Mouse (Mus musculus) spleen, adult 2 months (tissue): ENCODE results near the gene Lonp2. TPM values are rescaled to one million over a fixed set of nuclear protein-coding genes. Genes with fewer than 3 reads are reported as not detected.

Experiments used
- DNase-seq, 2 experiments: peaks; one replicate each; pipeline versions ENCODE4 v3.0.0 to v3.0.0-alpha.2; 2012 to 2021; ENCODE audit warnings: low spot score in 2 of 2, low read depth in 1 of 2
- H3K27ac ChIP-seq: fragments of 200-500 bp; 2 replicates; pipeline ENCODE4 v1.5.1; 2012; ENCODE audit warnings: low read length, inconsistent platforms; ENCODE audit not compliant: insufficient read depth
- H3K27me3 ChIP-seq: fragments of 200-500 bp; 2 replicates; pipeline ENCODE4 v1.6.1; 2012; ENCODE audit warnings: mild to moderate bottlenecking, moderate library complexity, low read length, inconsistent platforms; ENCODE audit not compliant: control insufficient read depth, insufficient read depth
- H3K36me3 ChIP-seq: fragments of 200-500 bp; 2 replicates; pipeline ENCODE4 v1.6.1; 2012; ENCODE audit warnings: mild to moderate bottlenecking, low read length, inconsistent platforms; ENCODE audit not compliant: control insufficient read depth, insufficient read depth
- H3K4me1 ChIP-seq: fragments of 200-500 bp; 2 replicates; pipeline ENCODE4 v1.6.1; 2011; ENCODE audit warnings: inconsistent platforms; ENCODE audit not compliant: control insufficient read depth, insufficient read depth, insufficient read length
- H3K4me3 ChIP-seq: fragments of 200-500 bp; 2 replicates; pipeline ENCODE4 v1.5.1; 2011; ENCODE audit warnings: mild to moderate bottlenecking, inconsistent platforms; ENCODE audit not compliant: insufficient read depth, insufficient read length; ENCODE audit errors: extremely low read depth
- CTCF ChIP-seq: fragments of 200-500 bp; IDR thresholded peaks from 2 replicates; pipeline ENCODE4 v1.5.1; 2011; ENCODE audit warnings: mild to moderate bottlenecking, inconsistent platforms; ENCODE audit not compliant: insufficient read depth, insufficient read length, insufficient replicate concordance; ENCODE audit errors: extremely low read depth
- POLR2A ChIP-seq: fragments of 200-500 bp; IDR thresholded peaks from 2 replicates; pipeline ENCODE4 v1.6.1; 2011; ENCODE audit warnings: low read depth, low read length, inconsistent platforms
- WGBS: fragments of 180-500 bp; shearing (Covaris S2); methylation state at CpG from one replicate; pipeline ENCODE4 v1.1.7; 2018; 5-methylcytosine and 5-hydroxymethylcytosine counted together
- polyA plus RNA-seq: library from polyadenylated mRNA; depleted of rRNA; stranded (reverse); fragments of >200 nt; gene quantifications from 2 replicates; pipeline ENCODE4 v1.2.3, GENCODE M21; 2012

Gene Lonp2
- polyA plus RNA-seq, 1 experiment: 48.9 TPM

DNA sequence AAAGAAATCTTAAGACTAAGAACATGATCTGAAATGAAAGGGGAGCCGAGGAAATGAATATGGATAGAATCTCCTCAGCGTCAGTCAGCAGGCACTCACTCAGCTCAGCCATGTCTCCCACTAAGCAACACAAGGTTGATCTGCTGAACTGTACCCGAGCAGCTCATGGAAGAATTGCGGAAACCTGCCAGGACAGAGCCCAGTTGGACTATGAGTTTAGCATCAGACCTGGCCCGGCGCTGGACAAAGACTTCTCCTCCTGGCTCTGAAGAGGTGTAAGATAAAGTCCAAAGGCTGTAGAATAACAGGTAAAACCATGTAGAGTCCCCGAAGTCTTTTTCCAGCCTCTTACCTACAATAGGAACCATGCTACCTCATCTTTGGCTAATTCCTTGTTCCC lies 26.2 kb upstream of the Lonp2 start:
- no peak for TF ChIP-seq CTCF
- no peak for TF ChIP-seq POLR2A
- WGBS: 92% methylated on average over 7 of the region's 7 CpGs
- no peaks in the 10 kb centered on the region for H3K4me1 ChIP-seq
- DNase-seq: no peak
- no peaks in the 10 kb centered on the region for H3K27me3 ChIP-seq
- no peaks in the 10 kb centered on the region for H3K36me3 ChIP-seq
- H3K27ac ChIP-seq: no peak overlapping the region
- H3K4me3 ChIP-seq: no peak overlapping the region

- H3K4me1 ChIP-seq: no peaks in the 10 kb centered on the region
- no peaks in the 10 kb centered on the region for H3K36me3 ChIP-seq
- no peak for TF ChIP-seq CTCF
- no peak for TF ChIP-seq POLR2A
- DNase-seq: no peak
- 88% methylated on average over 6 of the region's 6 CpGs for WGBS
- H3K27me3 ChIP-seq: no peaks in the 10 kb centered on the region
- H3K27ac ChIP-seq: no peak overlapping the region
- no peak overlapping the region for H3K4me3 ChIP-seq
These were observed 24.5 kb upstream of the Lonp2 start for GRCm38 (mm10) chr8:86599299-86599698.

- 82% methylated on average over 3 of the region's 3 CpGs for WGBS
- DNase-seq: no peak
- no peak overlapping the region for H3K4me3 ChIP-seq
- H3K27ac ChIP-seq: no peak overlapping the region
- no peak for TF ChIP-seq CTCF
- no peak for TF ChIP-seq POLR2A
- H3K27me3 ChIP-seq: no peaks in the 10 kb centered on the region
- no peaks in the 10 kb centered on the region for H3K4me1 ChIP-seq
- no peaks in the 10 kb centered on the region for H3K36me3 ChIP-seq
These were observed 23.5 kb upstream of the Lonp2 start for GRCm38 (mm10) chr8:86600311-86600710.

- TF ChIP-seq POLR2A (no peak), CTCF (no peak)
- Histone ChIP-seq H3K4me3 (no peak overlapping the region), H3K36me3 (no peaks in the 10 kb centered on the region), H3K27ac (no peak overlapping the region), H3K27me3 (no peaks in the 10 kb centered on the region), H3K4me1 (no peaks in the 10 kb centered on the region)
- no peak for DNase-seq
- 77% methylated on average over 2 of the region's 2 CpGs for WGBS
These were observed 20.7 kb upstream of the Lonp2 start for GRCm38 (mm10) chr8:86603174-86603573.

DNA sequence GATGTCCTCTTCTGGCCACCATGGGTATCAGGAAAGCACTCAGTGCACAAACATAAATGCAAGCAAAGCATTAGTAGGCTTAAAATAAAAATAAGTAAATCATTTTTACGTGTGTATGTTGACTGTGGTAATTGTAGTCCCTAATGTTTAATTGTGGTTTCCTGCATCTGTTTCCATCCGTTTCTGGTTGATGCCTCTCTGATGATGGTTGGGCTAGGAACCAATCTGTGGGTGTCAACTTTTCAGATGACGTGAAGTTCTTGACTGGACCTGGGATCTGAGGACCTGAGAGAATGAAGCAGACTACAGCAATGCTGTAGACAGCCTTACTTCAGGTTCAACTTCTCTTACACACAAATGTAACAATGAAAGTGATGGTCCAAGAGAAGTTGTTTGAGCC lies 19.2 kb upstream of the Lonp2 start:
- Histone ChIP-seq H3K27me3 (no peaks in the 10 kb centered on the region), H3K27ac (no peak overlapping the region), H3K4me1 (no peaks in the 10 kb centered on the region), H3K4me3 (no peak overlapping the region), H3K36me3 (no peaks in the 10 kb centered on the region)
- no peak for DNase-seq
- whole genome bisulfite sequencing: 9% methylated on average over 3 of the region's 3 CpGs
- TF ChIP-seq CTCF: no peak
- no peak for TF ChIP-seq POLR2A

DNA sequence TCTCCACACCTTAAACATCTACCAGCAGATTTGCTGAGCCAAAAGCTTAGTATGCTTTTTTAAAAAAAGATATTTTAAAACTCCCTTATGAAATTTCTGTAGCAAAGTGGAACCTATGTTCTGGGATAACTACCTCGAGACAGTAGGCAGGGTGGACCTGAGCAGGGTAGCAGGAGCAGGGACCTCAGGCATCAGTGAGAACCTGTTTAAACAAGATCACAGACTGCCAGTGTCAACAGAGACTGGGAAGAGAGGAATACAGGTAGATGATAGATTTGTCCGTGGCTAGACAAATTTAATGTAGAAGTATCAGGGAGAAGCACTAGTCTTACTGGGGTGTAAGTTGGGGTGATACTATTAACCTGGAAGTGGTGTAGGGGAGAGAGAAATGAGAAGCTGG lies 10.0 kb upstream of the Lonp2 start:
- Histone ChIP-seq H3K36me3 (no peaks in the 10 kb centered on the region), H3K4me1 (peaks cover 5% of the 10 kb centered on the region; the same call in 1 of the 2 replicates), H3K27ac (no peak overlapping the region), H3K4me3 (no peak overlapping the region), H3K27me3 (no peaks in the 10 kb centered on the region)
- 85% methylated on average over 2 of the region's 2 CpGs for WGBS
- no peak for TF ChIP-seq POLR2A
- no peak for TF ChIP-seq CTCF
- DNase-seq: no peak

GRCm38 (mm10) chr8:86615095-86615769 lies 8.6 kb upstream of the Lonp2 start:
- Histone ChIP-seq H3K27me3 (no peaks in the 10 kb centered on the region), H3K4me1 (peaks cover 5% of the 10 kb centered on the region; the same call in 1 of the 2 replicates), H3K4me3 (no peak overlapping the region), H3K36me3 (no peaks in the 10 kb centered on the region), H3K27ac (no peak overlapping the region)
- 88% methylated on average over 6 of the region's 6 CpGs for WGBS
- no peak for TF ChIP-seq POLR2A
- TF ChIP-seq CTCF: no peak
- no peak for DNase-seq
